Mouse (Mus musculus) CH12.LX (cell line): ENCODE measurements at regions not wholly inside any gene's neighbourhood (a gene's known extent, or its start where the extent isn't known, plus 50 kb on each side); places are given as distances from the start of the nearest gene placed in this dataset.

Source experiments
- CTCF ChIP-seq, 2 experiments: IDR thresholded peaks in 1 of 2; conservative IDR thresholded peaks in 1 of 2; 2 replicates each; pipeline ENCODE4 v1.5.1; 2011 to 2012; ENCODE audit warnings: low read depth in 2 of 2, low read length in 2 of 2, improper control_type of control experiment in 1 of 2, inconsistent platforms in 1 of 2, mild to moderate bottlenecking in 1 of 2, moderate library complexity in 1 of 2
- E2F4 ChIP-seq: IDR thresholded peaks from 2 replicates; pipeline ENCODE4 v1.6.1; 2011; ENCODE audit warnings: low read depth, low read length, improper control_type of control experiment; ENCODE audit not compliant: insufficient replicate concordance
- TCF12 ChIP-seq: IDR thresholded peaks from 2 replicates; pipeline ENCODE4 v1.6.1; 2014; ENCODE audit warnings: low read depth, mild to moderate bottlenecking, inconsistent platforms, low read length, improper control_type of control experiment

GRCm38 (mm10) chr9:94455466-94455865 is 82.4 kb downstream of the 1190002N15Rik start:
- TF ChIP-seq CTCF (conservative IDR thresholded peaks at IDR 0.05 in 1 of 2, IDR thresholded peaks at IDR 0.05 in 1 of 2; ENCODE audit: low read depth in 2 of 2, low read length in 2 of 2) (no peak), TCF12 (no peak), E2F4 (no peak)
